Mouse (Mus musculus) left cerebral cortex, adult 18-20 months (tissue): ENCODE data around the gene Pakap. TPM values are rescaled to one million over a fixed set of nuclear protein-coding genes. Genes with fewer than 3 reads are reported as not detected.

Experiments
- DNase-seq, 2 experiments: peaks; one replicate each; pipeline ENCODE4 v3.0.0; 2021 to 2022; ENCODE audit warnings: low spot score in 2 of 2, mixed read lengths in 1 of 2
- total RNA-seq, 2 experiments: library from RNA; stranded (reverse); gene quantifications; 2 replicates each; pipeline ENCODE4 v1.2.3; 2021

Pakap gene
- total RNA-seq, 2 experiments from 2014 or later: 17.2 to 19.1 TPM

- peak in 1 of 2 experiments; percentile 47 for DNase-seq
Measured at GRCm38 (mm10) chr4:57622816-57623215, 54.8 kb downstream of the Pakap start.

DNA sequence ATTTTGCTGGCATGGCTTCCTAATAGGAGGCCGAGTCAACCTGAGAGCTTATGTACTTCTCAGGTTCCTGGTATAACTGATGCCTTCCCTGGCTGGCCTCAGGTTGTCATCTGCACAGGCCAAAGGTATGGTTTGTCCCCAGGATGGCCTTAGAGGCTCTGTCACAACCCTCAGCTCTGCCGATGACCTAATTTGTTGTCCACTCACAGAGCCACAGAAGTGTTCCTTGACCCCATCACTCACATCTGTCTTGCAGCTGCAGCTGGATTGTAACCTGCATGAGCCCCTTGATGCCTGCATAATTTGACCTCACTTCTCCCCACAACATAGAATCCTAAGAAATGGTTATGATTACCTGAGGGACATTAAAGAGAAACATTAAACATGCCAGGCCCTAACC lies 56.8 kb downstream of the Pakap start:
- DNase-seq: no peak

- no peak for DNase-seq
Measured at GRCm38 (mm10) chr4:57625306-57625705, 57.3 kb downstream of the Pakap start.

GRCm38 (mm10) chr4:57625756-57626155 lies 57.8 kb downstream of the Pakap start:
- DNase-seq: no peak

- no peak for DNase-seq
Measured at GRCm38 (mm10) chr4:57626921-57627320, 58.9 kb downstream of the Pakap start.

DNA sequence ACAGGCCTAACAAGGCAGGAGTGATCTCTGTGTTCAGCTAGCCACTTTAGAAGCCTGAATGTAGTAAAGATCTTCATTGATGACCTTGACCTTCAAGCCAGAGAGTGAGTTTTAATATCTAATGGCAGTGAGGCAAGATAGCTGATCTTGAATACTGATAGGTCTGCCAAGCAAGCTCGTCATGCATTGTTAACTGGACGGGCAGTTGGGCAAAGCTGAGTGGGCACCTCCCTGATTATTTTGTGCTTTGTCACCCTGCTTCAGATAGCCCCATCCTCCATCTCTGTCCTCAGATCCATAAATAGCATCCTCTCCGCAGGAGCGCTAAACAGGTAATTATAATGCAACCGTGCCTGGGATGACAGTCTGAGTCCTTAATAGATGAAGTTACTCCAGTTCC lies 64.4 kb downstream of the Pakap start:
- DNase-seq: no peak

DNA sequence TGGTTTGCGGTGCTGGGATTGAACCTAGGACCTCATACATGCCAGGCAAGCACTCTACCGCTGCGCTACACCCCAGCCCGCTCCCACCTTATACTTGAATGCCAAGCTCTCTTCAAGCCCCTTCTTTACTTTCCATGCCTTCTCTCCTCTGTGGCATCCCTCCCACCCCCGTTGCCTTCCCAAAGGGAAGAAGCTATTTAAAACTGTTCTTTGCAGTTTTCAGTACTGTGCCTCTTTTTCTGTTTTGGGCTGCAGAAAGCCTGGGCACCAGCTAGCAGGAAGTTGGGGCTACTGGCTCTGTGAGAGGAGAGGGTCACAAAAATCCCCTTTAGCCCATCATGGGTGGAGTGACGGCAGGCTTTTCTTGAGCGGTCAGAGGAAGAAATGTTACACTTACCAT lies 65.1 kb downstream of the Pakap start:
- DNase-seq: peak in 1 of 2 experiments; percentile 42

DNA sequence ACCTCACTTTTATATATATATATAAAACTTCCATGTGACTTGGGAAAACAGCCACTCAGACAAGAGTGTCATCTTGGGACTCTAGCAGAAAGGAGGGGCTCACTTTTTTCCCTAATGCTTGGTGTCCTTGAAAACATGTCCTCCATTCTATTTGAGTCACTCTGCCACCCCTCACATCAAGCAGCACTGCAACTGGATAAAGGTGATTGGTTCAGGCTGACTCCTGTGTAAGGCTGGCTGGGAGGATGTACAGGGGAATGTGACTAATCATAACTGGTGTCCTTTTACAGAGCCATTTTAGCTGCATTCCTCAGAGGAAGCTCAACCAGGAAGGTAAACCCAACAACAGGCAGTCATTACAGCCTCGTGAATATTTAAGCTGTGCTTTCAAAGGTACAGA lies 67.0 kb downstream of the Pakap start:
- no peak for DNase-seq

- no peak for DNase-seq
Measured at GRCm38 (mm10) chr4:57636782-57637482, 69.0 kb downstream of the Pakap start.

GRCm38 (mm10) chr4:57637636-57638386 lies 69.8 kb downstream of the Pakap start:
- peak; percentile 61 to 68 for DNase-seq

GRCm38 (mm10) chr4:57638941-57639340 lies 71.0 kb downstream of the Pakap start:
- DNase-seq: no peak

DNA sequence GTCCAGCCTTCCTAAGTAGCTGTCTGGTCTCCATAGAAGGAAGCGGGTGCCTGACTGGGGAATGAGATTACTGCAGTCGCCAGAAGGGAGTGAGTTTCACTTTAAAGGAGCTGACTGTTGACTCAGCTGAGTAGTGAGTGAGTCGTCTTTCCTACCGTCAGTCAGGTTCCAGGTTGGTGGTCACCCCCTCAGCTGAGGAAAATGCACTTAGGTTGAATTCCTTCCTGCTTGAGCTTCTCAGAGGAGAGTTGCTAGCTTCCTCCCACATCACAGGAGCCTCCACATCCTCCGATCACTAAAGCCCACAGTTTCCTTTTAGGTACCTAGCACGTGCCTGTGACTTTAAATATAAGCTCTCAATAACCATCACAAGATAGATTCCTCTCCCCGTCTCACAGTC lies 72.2 kb downstream of the Pakap start:
- DNase-seq: peak; percentile 36 to 39

DNA sequence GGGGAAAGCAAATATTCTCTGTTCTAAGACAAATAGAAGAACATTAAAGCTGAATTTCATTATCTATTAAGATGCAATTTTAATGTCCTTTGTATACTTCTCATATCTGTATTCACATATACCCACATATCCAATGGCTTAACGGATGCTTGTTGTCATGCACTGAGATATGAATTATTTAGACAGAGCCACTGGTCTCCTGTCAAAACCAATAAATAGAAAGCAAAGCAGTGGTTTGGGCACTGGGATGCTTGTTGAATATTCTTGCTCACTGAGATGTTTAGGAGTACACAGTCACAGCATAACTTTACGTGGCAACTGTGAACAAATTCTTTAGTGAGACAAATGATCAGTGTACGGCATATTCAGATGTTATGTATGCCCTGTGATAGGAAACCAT lies 73.0 kb downstream of the Pakap start:
- no peak for DNase-seq

- no peak for DNase-seq
Measured at GRCm38 (mm10) chr4:57650994-57651393, 83.0 kb downstream of the Pakap start.

- DNase-seq: no peak
Measured at GRCm38 (mm10) chr4:57651547-57651946, 83.6 kb downstream of the Pakap start.

DNA sequence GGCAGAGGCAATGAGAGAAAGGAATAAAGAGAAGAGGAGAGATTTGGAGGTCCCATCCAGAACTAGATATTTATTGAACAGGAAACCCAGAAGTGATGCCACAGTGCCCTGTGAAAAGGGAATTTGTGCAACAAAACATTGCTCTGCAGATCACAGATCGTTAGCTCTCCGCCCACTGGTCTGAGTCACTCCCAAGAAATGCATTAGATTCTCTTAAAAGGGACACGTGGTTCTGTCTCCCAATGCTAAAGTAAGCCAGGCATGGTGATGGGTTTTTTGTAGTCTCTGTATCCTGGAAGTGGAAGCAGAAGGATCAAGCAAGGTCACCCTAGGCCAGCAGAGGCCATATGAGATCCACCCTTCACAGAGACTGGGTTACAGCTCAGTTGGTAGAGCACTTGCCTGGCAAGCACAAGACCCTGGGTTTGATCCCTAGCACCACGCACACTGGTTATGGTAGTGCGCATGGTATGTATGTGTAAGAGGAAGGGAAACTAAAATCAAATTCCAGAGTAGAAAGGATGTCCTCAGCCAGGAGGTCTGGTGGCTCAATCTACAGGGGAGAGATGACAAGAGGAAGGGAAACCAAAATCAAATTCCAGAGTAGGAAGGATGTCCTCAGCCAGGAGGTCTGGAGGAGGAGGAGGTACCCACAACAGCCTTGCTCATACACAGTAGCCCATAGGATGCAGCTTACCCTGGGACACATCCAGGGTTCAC lies 84.4 kb downstream of the Pakap start:
- peak in 1 of 2 experiments; percentile 34 for DNase-seq

- no peak for DNase-seq
Measured at GRCm38 (mm10) chr4:57655966-57656365, 88.0 kb downstream of the Pakap start.

- DNase-seq: peak in 1 of 2 experiments; percentile 52
Measured at GRCm38 (mm10) chr4:57656388-57656787, 88.4 kb downstream of the Pakap start.

- DNase-seq: no peak
Measured at GRCm38 (mm10) chr4:57656861-57657260, 88.9 kb downstream of the Pakap start.

DNA sequence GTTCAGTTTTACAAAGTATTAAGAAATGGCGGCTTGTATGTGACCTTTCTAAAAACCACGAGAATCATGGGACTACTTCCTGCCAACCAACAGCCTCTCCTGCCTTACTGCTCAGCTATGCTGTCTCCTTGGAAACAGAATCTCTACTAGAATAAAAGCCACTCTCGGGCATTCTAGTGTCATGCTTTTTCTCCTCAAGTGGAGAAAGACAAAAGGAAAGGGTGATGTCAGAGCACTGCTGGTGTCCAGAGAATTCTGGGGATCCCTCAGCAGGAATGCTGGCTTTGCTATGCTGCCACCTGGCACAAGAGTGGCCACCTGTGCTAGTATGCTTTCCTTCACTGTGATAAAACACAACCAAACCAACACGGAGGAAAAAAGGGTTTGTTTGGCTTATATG lies 92.5 kb downstream of the Pakap start:
- DNase-seq: no peak

DNA sequence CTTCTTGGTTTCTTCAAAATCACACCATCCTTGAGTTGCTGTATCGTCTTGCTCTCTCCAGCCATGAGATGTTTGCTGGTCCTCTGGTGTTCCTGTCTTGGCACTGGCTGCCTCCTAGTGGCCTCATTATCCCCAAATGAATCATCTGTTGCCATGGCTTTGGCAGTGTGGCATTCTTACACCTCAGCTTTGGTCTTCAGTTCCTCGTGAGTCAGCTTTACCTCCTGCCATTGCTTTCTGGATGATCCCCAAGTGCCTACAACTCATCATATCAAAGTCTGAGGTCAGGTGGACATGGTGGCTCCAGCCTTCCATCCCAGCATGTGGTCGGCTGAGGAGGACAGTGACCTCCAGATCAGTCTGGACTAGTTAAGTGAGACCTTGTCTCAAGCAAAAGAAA lies 98.1 kb downstream of the Pakap start:
- DNase-seq: no peak
